Mouse (Mus musculus): ENCODE data around the gene Gpc5.

GRCm38 (mm10) chr14:115092952-115093351 lies 937 bp downstream of the Gpc5 start:
- no peak for TF ChIP-seq CTCF (IDR thresholded peaks at IDR 0.05; ENCODE audit: insufficient read depth, low read length)
- no peak for TF ChIP-seq POLR2A (IDR thresholded peaks at IDR 0.05; ENCODE audit: borderline replicate concordance, extremely low read depth, low read depth, low read length)
